Mouse (Mus musculus): ENCODE measurements around the gene Far1.

Far1 gene

GRCm38 (mm10) chr7:113513286-113513962 is at the start of gene Far1:
Gene Far1, plus strand, starts transcription at chr7:113513834.
- in situ Hi-C loops (cut with MboI, MseI) = loop anchor here (5.0 kb wide), 1 partner anchor 141 kb away; no protein-coding TSS in a partner anchor

GRCm38 (mm10) chr7:113468345-113468744 is 45.3 kb upstream of the Far1 start:
- in situ Hi-C loops (cut with MboI, MseI) = no loop called here

GRCm38 (mm10) chr7:113470671-113471070 is 43.0 kb upstream of the Far1 start:
- in situ Hi-C loops (cut with MboI, MseI) = no loop called here

- in situ Hi-C loops (cut with MboI, MseI) = no loop called here
Observed at GRCm38 (mm10) chr7:113471653-113472052, 42.0 kb upstream of the Far1 start.

GRCm38 (mm10) chr7:113495792-113496191 is 17.8 kb upstream of the Far1 start:
- in situ Hi-C loops (cut with MboI, MseI) = no loop called here

GRCm38 (mm10) chr7:113498413-113498812 is 15.2 kb upstream of the Far1 start:
- in situ Hi-C loops (cut with MboI, MseI) = no loop called here

GRCm38 (mm10) chr7:113499821-113500220 is 13.8 kb upstream of the Far1 start:
- in situ Hi-C loops (cut with MboI, MseI) = no loop called here

GRCm38 (mm10) chr7:113502453-113502852 is 11.2 kb upstream of the Far1 start:
- in situ Hi-C loops (cut with MboI, MseI) = no loop called here

GRCm38 (mm10) chr7:113505047-113505446 is 8.6 kb upstream of the Far1 start:
- in situ Hi-C loops (cut with MboI, MseI) = no loop called here

GRCm38 (mm10) chr7:113505516-113506045 is 8.1 kb upstream of the Far1 start:
- in situ Hi-C loops (cut with MboI, MseI) = no loop called here

GRCm38 (mm10) chr7:113507846-113508245 is 5.8 kb upstream of the Far1 start:
- in situ Hi-C loops (cut with MboI, MseI) = no loop called here

GRCm38 (mm10) chr7:113511396-113511795 is 2.2 kb upstream of the Far1 start:
- in situ Hi-C loops (cut with MboI, MseI) = loop anchor here (5.0 kb wide), 1 partner anchor 139 kb away; no protein-coding TSS in a partner anchor

- in situ Hi-C loops (cut with MboI, MseI) = loop anchor here (5.0 kb wide), 1 partner anchor 140 kb away; no protein-coding TSS in a partner anchor
Observed at GRCm38 (mm10) chr7:113512527-113513285, 928 bp upstream of the Far1 start.

GRCm38 (mm10) chr7:113513963-113514649 is 472 bp downstream of the Far1 start:
- in situ Hi-C loops (cut with MboI, MseI) = loop anchor here (5.0 kb wide), 1 partner anchor 142 kb away; no protein-coding TSS in a partner anchor

GRCm38 (mm10) chr7:113515831-113516230 is 2.2 kb downstream of the Far1 start:
- in situ Hi-C loops (cut with MboI, MseI) = no loop called here

- in situ Hi-C loops (cut with MboI, MseI) = no loop called here
Observed at GRCm38 (mm10) chr7:113518419-113518818, 4.8 kb downstream of the Far1 start.

- in situ Hi-C loops (cut with MboI, MseI) = no loop called here
Observed at GRCm38 (mm10) chr7:113518961-113519360, 5.3 kb downstream of the Far1 start.

GRCm38 (mm10) chr7:113543158-113543557 is 29.5 kb downstream of the Far1 start:
- in situ Hi-C loops (cut with MboI, MseI) = no loop called here

GRCm38 (mm10) chr7:113551742-113552463 is 38.3 kb downstream of the Far1 start:
- in situ Hi-C loops (cut with MboI, MseI) = no loop called here

- in situ Hi-C loops (cut with MboI, MseI) = no loop called here
Observed at GRCm38 (mm10) chr7:113552508-113552907, 38.9 kb downstream of the Far1 start.

- in situ Hi-C loops (cut with MboI, MseI) = no loop called here
Observed at GRCm38 (mm10) chr7:113556138-113556537, 42.5 kb downstream of the Far1 start.

Measured in regulatory T cell (primary cell).